Mouse (Mus musculus) heart, adult 2 months (tissue): ENCODE data around the gene Psmb10. TPM values are rescaled to one million over a fixed set of nuclear protein-coding genes. Genes with fewer than 3 reads are reported as not detected.

ENCODE experiments used
- DNase-seq, 2 experiments: peaks; one replicate each; pipeline ENCODE4 v3.0.0; 2021
- H3K27ac ChIP-seq: fragments of 200-600 bp; 2 replicates; pipeline ENCODE4 v1.8.1; 2022
- H3K27me3 ChIP-seq: fragments of 200-500 bp; 2 replicates; pipeline ENCODE4 v1.6.1; 2012; ENCODE audit warnings: mild to moderate bottlenecking, low read length, inconsistent platforms, mixed read lengths; ENCODE audit not compliant: control insufficient read depth, insufficient read depth
- H3K36me3 ChIP-seq: fragments of 200-500 bp; 2 replicates; pipeline ENCODE4 v1.6.1; 2012; ENCODE audit warnings: low read length, inconsistent platforms; ENCODE audit not compliant: control insufficient read depth, insufficient read depth
- H3K4me1 ChIP-seq: fragments of 200-500 bp; 2 replicates; pipeline ENCODE4 v1.6.1; 2011; ENCODE audit warnings: low read length; ENCODE audit not compliant: control insufficient read depth, insufficient read depth
- H3K4me3 ChIP-seq: fragments of 200-600 bp; 2 replicates; pipeline ENCODE4 v1.8.1; 2022
- H3K79me2 ChIP-seq: fragments of 200-500 bp; replicated peaks from 2 replicates; pipeline ENCODE4 v1.6.1; 2012; ENCODE audit warnings: mild to moderate bottlenecking, inconsistent platforms, low read length, moderate library complexity, mixed read lengths; ENCODE audit not compliant: control insufficient read depth, insufficient read depth
- H3K9ac ChIP-seq: fragments of 200-500 bp; 2 replicates; pipeline ENCODE4 v1.6.1; 2012; ENCODE audit warnings: low read depth, mild to moderate bottlenecking, control low read depth, inconsistent platforms, low read length, mixed read lengths
- CTCF ChIP-seq: fragments of 200-600 bp; IDR thresholded peaks from 2 replicates; pipeline ENCODE4 v1.8.1; 2022; ENCODE audit warnings: antibody characterized with exemption, mild to moderate bottlenecking, moderate library complexity
- EP300 ChIP-seq: fragments of 200-500 bp; IDR thresholded peaks from 2 replicates; pipeline ENCODE4 v1.6.1; 2011; ENCODE audit warnings: low read depth, low read length, control low read depth; ENCODE audit not compliant: insufficient read depth
- POLR2A ChIP-seq: fragments of 200-500 bp; IDR thresholded peaks from 2 replicates; pipeline ENCODE4 v1.6.1; 2011; ENCODE audit warnings: mild to moderate bottlenecking, low read depth, low read length, control low read depth; ENCODE audit not compliant: insufficient read depth
- WGBS: fragments of 180-500 bp; shearing (Covaris S2); methylation state at CpG from one replicate; pipeline ENCODE4 v1.1.7; 2018; 5-methylcytosine and 5-hydroxymethylcytosine counted together
- intact Hi-C: fragments of 180-260 bp; cut with DNase I; formaldehyde crosslinking; loops from one replicate; pipeline ENCODE4 v1.15.1; 2025
- polyA plus RNA-seq: library from polyadenylated mRNA; depleted of rRNA; stranded (reverse); fragments of >200 nt; gene quantifications from 2 replicates; pipeline ENCODE4 v1.2.3, GENCODE M21; 2012
- total RNA-seq, 2 experiments: library from RNA; stranded (reverse); gene quantifications; 2 replicates each; pipeline ENCODE4 v1.2.3; 2021

The Psmb10 gene
- total and polyA plus RNA-seq, 3 experiments, result 58.1 to 96.5 (median 68.1) TPM

GRCm38 (mm10) chr8:105949350-105949749, 11.1 kb upstream of the Psmb10 start:
- intact Hi-C loops, result no loop called here
- Histone ChIP-seq H3K79me2 (no peaks in the 10 kb centered on the region), H3K27ac (no peak overlapping the region), H3K4me1 (peaks cover 9% of the 10 kb centered on the region), H3K27me3 (no peaks in the 10 kb centered on the region), H3K36me3 (no peaks in the 10 kb centered on the region), H3K4me3 (no peak overlapping the region), H3K9ac (no peak overlapping the region)
- 40% methylated on average over 10 of the region's 10 CpGs for WGBS
- DNase-seq, result peak in 1 of 2 experiments; percentile 40
- TF ChIP-seq CTCF (no peak), POLR2A (no peak), EP300 (no peak)

- Histone ChIP-seq H3K27ac (no peak within 1 kb of the TSS), H3K4me1 (peaks cover under 1% of the 10 kb centered on the region), H3K27me3 (no peaks in the 10 kb centered on the region), H3K4me3 (no peak within 1 kb of the TSS), H3K36me3 (no peaks in the 10 kb centered on the region), H3K9ac (no peak within 1 kb of the TSS), H3K79me2 (no peaks in the 10 kb centered on the region)
- 62% methylated on average over 8 of the region's 8 CpGs for WGBS
- intact Hi-C loops, result no loop called here
- no peak for DNase-seq
- TF ChIP-seq POLR2A (no peak), CTCF (no peak), EP300 (no peak)
These were observed 5.1 kb upstream of the Psmb10 start, which contains the start of gene Lcat for GRCm38 (mm10) chr8:105943321-105943739. Lcat (minus strand) TSS chr8:105943382.

GRCm38 (mm10) chr8:105942542-105942941, 4.3 kb upstream of the Psmb10 start:
- no peak overlapping the region for H3K9ac ChIP-seq
- H3K4me3 ChIP-seq, result no peak overlapping the region
- H3K27ac ChIP-seq, result no peak overlapping the region
- no peaks in the 10 kb centered on the region for H3K36me3 ChIP-seq
- H3K27me3 ChIP-seq, result no peaks in the 10 kb centered on the region
- intact Hi-C loops, result no loop called here
- no peaks in the 10 kb centered on the region for H3K79me2 ChIP-seq
- DNase-seq, result no peak
- 97% methylated on average over 5 of the region's 5 CpGs for WGBS
- no peak for TF ChIP-seq CTCF
- H3K4me1 ChIP-seq, result peaks cover 1% of the 10 kb centered on the region

- no peaks in the 10 kb centered on the region for H3K79me2 ChIP-seq
- H3K27ac ChIP-seq, result no peak overlapping the region
- WGBS, result 71% methylated on average over 11 of the region's 11 CpGs
- H3K9ac ChIP-seq, result no peak overlapping the region
- no peaks in the 10 kb centered on the region for H3K36me3 ChIP-seq
- H3K4me3 ChIP-seq, result no peak overlapping the region
- H3K27me3 ChIP-seq, result no peaks in the 10 kb centered on the region
- intact Hi-C loops, result no loop called here
- no peak for DNase-seq
- TF ChIP-seq CTCF, result no peak
- no peak for TF ChIP-seq EP300
- TF ChIP-seq POLR2A, result no peak
- H3K4me1 ChIP-seq, result peaks cover 1% of the 10 kb centered on the region
These were observed 3.8 kb upstream of the Psmb10 start for GRCm38 (mm10) chr8:105942026-105942425.

GRCm38 (mm10) chr8:105937496-105938305, 543 bp downstream of the Psmb10 start:
- H3K4me1 ChIP-seq, result peaks cover 4% of the 10 kb centered on the region
- intact Hi-C loops, result loop anchor here (2.0 kb wide), 2 partner anchors 27 to 37 kb away; partner anchors contain the start of gene Pskh1
- H3K27ac ChIP-seq, result peak overlapping the region; percentile 92
- no peaks in the 10 kb centered on the region for H3K79me2 ChIP-seq
- no peaks in the 10 kb centered on the region for H3K36me3 ChIP-seq
- H3K9ac ChIP-seq, result peak overlapping the region; percentile 82
- under 1% methylated on average over 33 of the region's 33 CpGs for WGBS
- TF ChIP-seq CTCF (0 out of 2 replicates have a peak, but pooled peaks have one; percentile 11), EP300 (0 out of 2 replicates have a peak, but pooled peaks have one; percentile 6), POLR2A (peak; percentile 58; the same call in 1 of the 2 replicates)
- DNase-seq, result peak; percentile 73 to 74
- H3K4me3 ChIP-seq, result peak overlapping the region; percentile 95
- no peaks in the 10 kb centered on the region for H3K27me3 ChIP-seq

GRCm38 (mm10) chr8:105936866-105937475, 1.3 kb downstream of the Psmb10 start:
- H3K4me3 ChIP-seq, result peak overlapping the region; percentile 95
- H3K79me2 ChIP-seq, result no peaks in the 10 kb centered on the region
- H3K27me3 ChIP-seq, result no peaks in the 10 kb centered on the region
- WGBS, result under 1% methylated on average over 30 of the region's 30 CpGs
- H3K9ac ChIP-seq, result peak overlapping the region; percentile 82
- intact Hi-C loops, result loop anchor here (2.0 kb wide), 1 partner anchor 36 kb away; the partner anchor contains the start of gene Pskh1
- peaks cover 4% of the 10 kb centered on the region for H3K4me1 ChIP-seq
- TF ChIP-seq CTCF (0 out of 2 replicates have a peak, but pooled peaks have one; percentile 5), POLR2A (peak; percentile 94), EP300 (peak; percentile 75; the same call in 1 of the 2 replicates)
- DNase-seq, result peak; percentile 90 to 94
- no peaks in the 10 kb centered on the region for H3K36me3 ChIP-seq
- peak overlapping the region; percentile 92 for H3K27ac ChIP-seq
